Mouse (Mus musculus) lung, adult 18-20 months (tissue): ENCODE measurements around the gene Ptgir.
A peak's percentile ranks its signal among the peaks of the same experiment; 100 is the strongest.

ENCODE experiments used
- DNase-seq, 2 experiments: peaks; one replicate each; pipeline ENCODE4 v3.0.0; 2022; ENCODE audit warnings: mixed read lengths in 2 of 2

Gene Ptgir

DNA sequence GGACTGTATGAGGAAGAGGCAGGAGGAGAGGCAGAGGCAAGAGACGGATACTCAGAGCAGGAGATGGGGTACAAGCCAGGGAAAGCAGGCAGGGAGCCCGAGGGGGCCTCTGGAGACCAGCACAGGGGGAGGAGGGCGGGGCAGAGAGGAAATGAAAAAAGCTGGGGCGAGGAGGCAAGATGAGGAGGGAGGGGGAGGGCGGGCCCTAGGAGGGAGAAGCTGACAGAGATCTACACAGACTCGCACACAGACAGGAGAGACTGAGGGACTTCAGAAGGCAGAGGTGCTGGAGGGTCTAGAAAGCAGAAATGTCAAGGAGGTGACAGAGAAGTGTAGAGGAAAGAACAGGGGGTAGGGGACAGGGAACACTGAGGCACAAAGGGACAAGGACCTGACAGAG is at the start of gene Ptgir:
Gene Ptgir, plus strand, starts transcription at position 210 of the 400 bp plus-strand sequence.
- DNase-seq: no peak

DNA sequence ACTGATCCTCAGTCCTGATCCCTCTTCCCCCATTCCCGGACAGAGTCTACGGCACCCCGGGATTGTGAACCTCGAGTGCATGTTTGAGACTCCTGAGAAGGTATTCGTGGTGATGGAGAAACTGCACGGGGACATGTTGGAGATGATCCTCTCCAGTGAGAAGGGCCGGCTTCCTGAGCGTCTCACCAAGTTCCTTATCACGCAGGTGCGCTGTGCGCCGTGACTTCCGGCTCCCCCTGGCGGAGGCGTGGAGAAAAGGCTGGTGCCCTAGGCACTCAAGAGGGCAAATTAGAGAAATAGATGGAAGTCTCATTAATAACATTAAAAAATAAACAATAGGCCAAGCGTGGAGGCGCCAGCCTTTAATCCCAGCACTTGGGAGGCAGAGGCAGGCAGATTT is 48.0 kb upstream of the Ptgir start:
- DNase-seq: peak; percentile 39 to 43

DNA sequence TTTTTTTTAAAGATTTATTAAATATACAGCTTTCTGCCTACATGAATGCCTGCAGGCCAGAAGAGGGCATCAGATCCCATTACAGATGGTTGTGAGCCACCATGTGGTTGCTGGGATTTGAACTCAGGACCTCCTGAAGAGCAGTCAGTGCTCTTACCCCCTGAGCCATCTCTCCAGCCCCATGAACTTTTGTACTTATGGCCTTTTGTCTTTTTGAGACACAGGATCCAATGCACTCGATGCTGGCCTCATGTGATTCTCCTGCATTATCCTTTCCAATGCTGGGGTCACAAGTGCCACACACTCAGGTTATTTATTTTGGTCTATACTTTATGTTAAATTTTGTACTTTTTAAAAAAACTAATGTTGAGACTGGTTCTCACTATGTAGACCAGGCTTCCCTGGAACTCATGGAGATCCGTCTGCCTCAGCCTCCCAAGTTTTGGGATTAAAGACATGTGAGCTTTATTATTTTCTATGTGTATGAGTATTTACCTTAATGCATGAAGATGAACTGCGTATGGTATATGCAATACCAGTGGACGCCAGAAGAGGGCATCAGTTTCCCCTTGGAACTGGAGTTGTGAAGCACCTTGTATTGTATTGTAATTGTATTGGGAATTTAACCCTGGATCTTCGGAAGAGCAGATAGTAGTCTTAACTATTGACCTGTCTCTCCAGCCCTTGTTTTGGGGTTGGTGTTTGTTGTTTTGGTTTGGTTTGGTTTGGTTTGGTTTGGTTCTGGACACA is 46.2 kb upstream of the Ptgir start:
- DNase-seq: peak; percentile 37 to 54

DNA sequence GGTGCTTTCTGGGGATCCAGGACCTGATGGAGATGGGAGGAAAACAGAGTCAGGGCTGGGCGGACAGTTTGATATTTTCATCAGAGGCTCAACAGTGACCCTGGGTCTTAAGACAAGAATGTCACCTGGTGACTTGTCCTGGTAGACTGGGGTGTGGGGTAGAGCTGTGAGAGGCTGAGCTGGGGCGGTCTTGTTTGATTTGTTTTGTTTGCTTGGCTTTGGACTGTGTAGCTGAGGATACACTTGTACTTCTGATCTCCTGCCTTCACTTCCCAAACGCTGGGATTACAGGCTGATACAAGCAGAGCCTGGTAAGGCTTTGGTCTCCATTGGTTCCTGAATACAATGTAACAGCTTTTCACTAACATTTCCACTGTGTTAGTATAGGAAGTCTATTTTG is 38.8 kb upstream of the Ptgir start:
- DNase-seq: no peak

DNA sequence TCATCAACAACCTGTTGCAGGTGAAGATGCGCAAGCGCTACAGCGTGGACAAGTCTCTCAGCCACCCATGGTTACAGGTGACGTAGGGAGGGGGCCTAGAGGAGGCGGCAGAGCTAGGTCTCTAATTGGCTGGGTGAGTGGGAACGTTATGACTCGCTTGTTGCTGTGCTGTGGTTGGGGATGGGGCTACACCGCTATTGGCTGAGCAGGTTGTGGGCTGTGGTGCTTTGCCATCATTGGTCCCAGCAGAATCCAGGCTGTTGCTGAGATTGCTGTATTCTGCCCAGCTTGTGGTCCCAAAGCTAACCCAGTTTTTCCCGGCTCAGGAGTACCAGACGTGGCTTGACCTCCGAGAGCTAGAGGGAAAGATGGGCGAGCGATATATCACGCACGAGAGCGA is 36.8 kb upstream of the Ptgir start:
- DNase-seq: no peak

DNA sequence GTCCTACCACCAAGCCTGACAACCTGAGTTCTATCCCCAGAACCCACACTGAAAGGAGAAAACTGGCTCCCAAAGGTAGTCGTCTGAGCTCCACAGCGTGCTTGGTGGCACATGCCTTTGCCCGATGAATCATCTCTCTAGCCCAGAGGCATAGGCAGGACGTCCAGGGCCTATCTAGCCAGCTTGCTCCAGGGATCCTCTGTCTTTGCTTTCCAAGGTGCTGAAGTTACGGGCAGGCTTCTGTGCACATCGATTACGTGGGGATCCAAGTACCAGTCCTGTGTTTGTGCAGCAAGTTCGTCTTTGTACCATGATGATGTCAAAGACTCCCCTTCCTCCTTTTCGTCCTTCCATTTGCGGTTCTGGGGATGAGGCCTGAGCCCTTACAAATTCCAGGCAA is 34.7 kb upstream of the Ptgir start:
- DNase-seq: no peak

DNA sequence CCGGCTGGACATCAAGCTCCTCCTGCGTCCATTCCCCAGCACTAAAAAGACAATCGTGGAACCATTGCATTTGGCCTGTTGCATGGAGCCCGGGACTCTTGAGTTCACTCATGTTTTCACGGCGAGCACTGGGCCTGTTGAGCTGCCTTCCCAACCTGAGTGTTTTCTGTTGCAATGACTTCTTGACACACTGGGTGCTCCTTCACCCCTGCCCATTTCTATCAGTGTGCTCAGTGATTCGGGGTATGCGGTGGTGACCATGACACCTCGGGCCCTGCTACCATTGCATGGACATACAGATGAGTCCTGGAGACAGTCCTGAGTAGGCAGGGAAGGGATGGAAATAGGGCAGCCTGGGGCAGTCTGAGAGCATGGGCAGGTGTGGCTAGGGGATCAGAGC is 33.8 kb upstream of the Ptgir start:
- DNase-seq: no peak

DNA sequence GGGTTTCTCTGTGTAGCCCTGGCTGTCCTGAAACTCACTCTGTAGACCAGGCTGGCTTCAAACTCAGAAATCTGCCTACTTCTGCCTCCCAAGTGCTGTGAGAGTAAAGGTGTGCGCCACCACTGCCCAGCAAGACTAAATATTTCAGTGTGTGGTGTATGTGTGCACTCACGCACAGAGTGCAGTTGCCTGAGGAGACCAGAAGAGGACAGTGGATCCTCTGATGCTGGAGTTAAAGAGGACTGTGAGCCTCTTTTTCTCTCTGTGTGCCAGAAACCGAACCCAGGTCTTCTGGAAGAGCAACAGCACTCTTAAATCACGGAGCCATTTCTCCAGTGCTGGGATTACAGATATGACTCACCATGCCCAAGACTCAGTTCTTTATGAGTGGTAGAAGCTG is 32.9 kb upstream of the Ptgir start:
- DNase-seq: no peak

DNA sequence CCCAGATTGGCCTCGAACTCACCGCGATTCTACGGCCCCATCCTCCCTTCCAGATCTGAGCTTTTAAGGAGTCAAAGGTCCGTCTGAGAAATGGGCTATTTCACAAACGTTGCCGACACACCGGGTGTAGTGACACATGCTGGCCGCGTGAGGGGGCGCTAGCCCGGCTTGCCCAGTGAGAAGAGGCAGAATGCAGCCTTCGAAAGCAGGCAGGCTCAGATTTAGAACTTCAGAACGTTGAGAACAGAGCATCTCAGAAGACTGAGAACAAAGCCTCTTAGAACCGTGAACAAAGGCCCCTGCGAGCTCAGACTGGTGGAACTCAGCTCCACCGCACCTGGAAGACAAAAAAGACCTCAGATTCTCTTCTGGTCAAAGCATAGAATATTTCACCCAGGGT is 32.1 kb upstream of the Ptgir start:
- peak; percentile 79 to 81 for DNase-seq

DNA sequence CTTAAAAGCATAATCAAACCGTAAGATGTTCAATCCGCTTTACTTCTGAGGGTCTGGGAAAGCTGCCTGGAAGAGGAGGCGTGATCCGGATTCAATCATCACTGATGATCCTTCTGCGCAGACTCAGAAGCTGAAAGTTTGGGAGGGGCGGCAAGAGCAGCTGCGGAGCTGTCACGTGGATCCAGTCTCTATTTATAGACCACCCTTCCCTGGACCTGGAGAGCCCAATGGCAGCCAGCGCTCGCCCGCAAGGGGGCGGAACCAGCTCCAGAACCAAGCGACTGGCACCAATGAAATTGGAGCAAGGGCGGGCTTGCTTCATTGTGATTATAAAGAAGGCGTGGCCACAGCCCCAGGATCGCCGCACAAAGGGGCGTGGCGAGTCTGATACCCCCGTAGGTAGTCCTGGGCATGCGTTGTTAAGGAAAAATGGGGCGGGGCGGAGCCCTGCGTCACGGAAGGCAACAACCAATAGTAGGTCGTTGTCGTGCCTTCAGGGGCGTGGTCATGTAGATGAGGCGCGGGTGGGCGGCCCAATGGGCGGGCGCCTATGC is 31.5 kb upstream of the Ptgir start:
- peak; percentile 100 for DNase-seq

DNA sequence AGATGAGACGGTGACA is 31.2 kb upstream of the Ptgir start, which contains the start of gene Dact3:
Gene Dact3, plus strand, starts transcription at position 8 of the 16 bp plus-strand sequence.
- no peak for DNase-seq

DNA sequence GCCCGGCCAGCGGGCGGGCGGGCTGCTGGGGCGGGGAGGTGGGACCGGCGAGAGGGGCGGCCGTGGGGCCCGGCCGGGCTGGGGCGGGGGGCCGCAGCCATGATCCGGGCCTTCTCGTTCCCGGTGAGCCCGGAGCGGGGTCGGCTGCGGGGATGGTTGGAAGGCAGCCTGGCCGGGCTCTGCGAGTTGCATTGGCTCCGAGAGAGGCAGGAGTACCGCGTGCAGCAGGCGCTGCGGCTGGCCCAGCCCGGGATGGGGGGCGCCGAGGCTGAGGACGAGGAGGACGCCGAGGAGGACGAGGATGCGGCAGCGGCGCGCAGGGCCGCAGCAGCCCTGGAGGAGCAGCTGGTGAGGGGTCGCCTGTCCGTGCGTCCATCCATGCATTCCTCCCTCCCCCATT is 31.0 kb upstream of the Ptgir start:
- no peak for DNase-seq

DNA sequence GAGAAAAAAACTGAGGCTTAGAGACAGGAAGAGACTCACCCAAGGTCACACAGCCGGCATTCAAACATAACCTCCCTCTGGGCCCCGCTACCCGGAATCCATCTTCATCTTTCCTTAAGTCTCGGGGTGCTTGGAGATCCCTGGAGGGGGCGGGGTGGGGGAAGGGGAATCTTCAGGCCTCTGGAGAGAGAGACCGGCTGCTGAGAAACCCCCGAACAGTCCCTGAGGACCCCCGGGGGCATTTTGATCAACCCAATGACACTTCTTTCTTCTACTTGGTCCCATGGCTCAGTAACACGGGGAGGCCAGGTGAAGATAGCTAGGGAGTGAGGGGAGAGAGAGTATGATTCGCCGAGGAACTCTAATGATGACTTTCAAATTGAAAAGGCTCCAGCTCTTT is 30.3 kb upstream of the Ptgir start:
- no peak for DNase-seq

DNA sequence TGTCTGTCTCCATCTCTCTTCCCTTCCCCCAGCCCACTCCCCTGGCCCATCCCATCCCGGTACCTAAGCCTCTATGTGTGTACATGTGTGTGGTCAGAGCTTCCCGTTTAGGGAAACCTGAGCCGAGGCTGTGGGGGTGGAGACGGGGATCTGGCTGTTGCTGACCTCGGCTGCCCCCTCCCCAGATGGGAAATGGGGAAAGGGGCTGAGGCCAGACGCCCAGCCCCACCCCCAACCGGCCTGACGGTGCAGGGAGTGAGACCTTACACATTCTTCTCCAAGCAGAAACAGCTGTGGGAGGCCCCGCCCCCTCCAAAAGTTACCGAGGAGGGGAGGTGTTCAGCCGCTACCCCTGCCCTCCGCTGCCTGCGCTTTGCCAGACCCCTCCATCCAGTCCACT is 29.7 kb upstream of the Ptgir start:
- peak in 1 of 2 experiments; percentile 29 for DNase-seq

DNA sequence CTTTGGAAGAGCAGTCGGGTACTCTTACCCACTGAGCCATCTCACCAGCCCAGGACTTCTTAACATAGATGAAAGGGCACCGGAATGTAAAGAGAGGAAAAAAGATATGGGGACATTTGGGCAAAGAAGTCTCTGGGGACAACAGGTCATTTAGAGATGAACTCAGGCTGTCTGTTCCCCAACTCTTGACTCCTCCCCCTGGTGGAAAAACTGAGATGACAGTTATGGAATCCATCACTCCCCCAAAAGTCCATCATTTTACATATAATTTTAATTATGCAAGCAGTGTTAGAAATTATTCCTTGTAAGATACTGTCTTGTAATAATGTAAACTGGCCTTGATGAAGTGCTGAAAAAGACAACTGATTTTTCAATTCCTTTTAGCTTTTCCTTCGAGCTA is 28.6 kb upstream of the Ptgir start:
- no peak for DNase-seq

DNA sequence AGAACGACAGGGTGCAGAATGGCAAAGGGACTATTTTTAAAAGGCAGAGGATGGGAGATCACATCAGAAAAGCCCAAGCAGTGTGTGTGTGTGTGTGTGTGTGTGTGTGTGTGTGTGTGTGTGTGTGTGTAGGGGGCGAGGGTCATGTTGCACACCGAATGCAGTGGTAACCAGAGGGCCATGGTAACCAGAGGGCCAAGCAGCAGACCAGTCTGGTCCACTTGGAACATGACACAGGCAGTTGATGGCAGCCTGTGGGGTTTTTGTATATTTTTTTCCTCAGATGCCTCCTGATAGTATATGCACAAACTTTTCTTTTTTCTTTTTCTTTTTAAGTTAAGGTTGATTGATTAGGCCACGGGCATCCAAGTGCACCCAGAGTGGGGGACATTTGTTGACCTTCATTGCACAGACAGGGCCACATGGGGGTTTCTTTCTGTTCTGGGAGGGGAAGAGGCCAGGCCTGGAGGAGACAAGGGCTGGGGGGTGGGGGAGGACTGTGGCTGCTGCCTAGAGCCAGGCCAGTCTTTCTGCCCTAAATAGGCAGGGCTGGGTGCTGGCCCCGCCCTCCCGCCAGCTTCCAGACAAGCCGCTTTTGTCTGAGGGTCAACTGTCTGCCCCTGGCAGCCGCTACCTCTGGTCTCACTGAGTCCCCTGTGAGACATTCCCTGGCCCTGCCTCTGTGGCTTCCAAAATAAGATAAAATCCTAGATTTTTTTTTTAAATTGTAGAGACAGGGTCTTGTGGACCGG is 26.3 kb upstream of the Ptgir start:
- peak in 1 of 2 experiments; percentile 42 for DNase-seq

DNA sequence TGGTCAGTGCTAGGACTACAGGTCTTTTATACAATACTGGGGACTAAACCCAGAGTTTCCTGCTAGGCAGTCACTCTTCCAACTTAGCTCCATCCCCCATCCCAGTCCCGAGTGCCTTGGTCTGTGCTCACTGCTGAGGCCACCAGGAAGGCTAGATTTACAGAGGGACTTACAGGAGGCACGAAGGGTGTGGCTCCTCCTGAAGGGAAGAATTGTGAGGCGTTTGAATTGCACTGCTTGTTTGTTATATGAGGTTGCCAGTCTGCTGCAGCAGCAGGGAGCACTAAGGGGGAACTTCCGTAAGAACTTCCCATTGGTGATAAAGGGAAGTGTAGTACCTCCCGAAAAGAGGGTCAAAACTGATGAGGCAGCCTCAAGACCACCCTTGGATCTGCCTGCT is 25.7 kb upstream of the Ptgir start:
- no peak for DNase-seq

DNA sequence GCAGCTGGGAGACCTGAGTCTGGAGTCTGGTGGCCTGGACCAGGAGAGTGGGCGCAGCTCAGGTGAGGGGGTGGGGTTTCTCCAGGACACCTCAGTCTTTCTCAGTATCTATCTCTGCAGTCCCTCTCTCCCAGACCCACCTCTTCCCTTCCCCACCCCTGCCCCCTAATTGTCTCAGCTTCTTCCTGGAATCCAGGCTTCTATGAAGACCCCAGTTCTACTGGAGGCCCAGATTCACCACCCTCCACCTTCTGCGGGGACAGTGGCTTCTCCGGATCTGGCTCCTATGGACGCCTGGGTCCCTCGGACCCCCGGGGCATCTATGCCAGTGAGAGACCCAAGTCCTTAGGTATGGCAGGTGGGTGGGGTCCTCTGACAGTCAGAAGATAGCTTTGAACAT is 23.1 kb upstream of the Ptgir start:
- DNase-seq: no peak

DNA sequence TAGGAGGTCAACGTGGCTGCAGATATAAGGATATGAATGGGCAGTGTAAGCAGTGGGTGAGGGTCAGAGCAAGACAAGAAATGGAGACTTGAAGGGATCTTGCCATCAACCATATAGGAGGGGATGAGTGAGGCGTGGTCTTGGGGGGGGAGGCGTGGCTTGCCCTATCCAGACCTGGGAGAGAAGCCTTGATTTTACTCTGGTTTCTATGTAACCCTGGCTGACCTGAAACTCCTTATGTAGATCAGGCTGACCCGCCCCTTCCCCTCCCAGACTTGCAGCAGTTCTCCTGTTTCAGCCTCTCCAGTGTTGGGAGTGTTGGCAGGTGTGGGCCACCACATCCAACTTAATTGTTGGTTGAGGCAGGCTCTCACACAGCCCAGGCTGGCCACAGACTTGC is 22.0 kb upstream of the Ptgir start:
- DNase-seq: no peak

DNA sequence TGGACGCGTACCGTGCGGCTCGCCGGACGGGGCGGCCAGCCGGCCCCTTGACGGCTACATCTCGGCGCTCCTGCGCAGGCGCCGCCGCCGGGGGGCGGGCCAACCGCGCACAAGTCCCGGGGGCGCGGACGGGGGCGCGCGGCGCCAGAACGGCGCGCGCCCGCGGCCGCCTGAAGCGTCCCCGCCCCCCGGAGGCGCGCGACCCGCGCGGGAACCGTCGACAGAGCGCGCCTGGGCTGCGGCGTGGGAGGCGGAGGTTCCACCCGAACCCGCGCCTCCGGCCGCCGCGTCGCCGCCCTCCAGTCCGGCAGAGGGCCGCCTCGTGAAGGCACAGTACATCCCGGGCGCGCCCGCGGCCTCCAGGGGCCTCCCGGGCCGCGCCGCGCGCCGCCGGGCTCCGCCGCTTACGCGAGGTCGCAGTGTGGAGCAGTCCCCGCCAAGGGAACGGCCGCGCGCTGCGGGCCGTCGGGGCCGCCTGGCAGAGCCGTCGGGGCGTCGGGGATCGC is 21.0 kb upstream of the Ptgir start:
- no peak for DNase-seq

DNA sequence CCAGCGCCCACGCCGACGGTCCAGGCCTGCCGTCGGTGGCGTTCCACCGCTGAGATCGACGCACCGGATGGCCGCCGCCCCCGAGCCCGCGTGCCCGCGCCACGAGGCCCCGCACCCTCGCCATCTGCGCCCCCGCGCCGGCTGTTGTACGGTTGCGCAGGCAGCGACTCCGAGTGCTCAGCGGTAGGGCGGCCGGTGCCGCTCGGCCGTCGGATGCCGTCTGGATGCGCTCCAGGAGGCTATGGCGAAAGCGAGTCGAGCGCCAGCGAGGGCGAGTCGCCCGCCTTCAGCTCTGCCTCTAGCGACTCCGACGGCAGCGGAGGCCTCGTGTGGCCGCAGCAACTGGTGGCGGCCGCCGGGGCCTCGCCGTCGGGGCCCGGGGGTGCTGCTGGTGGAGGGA is 20.4 kb upstream of the Ptgir start:
- no peak for DNase-seq

DNA sequence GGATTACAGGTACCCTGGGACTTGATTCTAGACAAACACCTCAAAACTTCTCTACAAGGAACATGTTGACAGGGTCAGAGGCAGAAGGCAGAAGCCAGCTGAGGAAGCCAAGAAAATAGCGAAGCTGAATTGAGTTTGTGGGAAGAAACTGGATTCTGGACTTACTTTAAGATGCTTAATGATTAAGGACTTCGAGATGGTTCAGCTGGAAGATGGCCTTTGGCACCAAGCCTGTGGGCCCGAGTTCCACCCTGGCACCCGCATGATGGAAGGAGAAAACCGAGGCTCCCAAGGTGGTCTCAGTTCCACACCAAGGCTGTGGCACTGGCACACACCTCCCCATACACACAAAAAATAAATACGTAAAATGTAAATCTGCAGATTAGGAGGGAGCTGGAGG is 15.8 kb upstream of the Ptgir start:
- DNase-seq: no peak

DNA sequence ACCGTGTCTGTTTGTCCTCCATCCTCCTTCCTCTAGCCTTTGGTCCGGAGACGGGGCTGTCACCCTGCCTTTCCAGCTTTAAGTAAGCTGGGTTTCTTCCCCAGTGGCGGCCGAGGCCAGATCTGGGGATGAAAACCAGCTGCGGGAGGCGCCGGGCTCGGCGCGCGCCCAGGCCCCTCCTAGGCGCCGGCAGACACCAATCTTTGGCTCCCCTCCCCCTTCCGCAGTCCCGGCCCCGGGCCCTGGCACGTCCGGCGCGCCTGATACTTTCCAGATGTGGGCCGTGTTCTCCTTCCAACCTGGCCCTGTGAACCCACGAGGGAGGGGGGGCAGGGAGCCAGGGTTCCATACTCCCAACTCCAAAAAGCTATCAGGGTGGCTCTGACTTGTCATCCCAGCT is 15.3 kb upstream of the Ptgir start:
- DNase-seq: peak; percentile 70 to 78

DNA sequence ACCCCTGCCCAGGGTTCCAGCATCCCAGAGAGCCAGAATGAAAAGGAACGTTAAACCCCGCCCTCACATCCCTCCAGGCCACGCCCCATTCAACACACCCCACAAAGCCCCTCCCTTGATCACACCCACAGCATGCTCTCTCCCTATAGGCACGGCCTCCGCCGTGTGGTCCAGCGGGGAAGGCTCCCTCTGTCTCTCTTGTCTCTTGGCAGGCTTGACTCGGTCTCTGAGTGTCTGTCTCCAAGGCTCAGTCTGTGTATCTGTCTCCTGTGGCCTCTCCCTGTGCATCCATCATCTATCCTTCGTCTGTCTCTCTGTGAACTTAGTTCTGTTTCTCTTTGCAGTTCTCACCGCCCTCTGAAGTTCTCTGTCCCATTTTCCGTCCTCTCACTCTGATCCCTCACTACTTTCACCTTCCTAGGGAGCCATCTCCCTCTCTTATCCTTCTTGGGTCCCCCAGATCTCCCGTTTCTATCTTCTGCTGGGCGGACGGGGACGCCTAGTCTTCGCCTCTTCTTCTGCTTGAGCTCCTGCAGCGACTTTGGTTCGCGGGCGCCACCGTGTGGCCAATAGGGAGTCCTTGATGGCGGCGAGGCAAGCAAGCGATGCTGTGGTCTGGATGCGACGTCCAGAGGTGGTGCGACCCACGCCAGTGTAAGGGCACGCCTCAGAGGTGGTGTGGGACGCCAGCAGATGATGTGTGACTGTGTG is 14.5 kb upstream of the Ptgir start, which contains the start of gene Gng8:
Gene Gng8, plus strand, starts transcription at position 146 of the 711 bp plus-strand sequence.
- DNase-seq: peak; percentile 79 to 84
